Mouse (Mus musculus): ENCODE data around the gene Fam117b.

Fam117b gene

GRCm38 (mm10) chr1:59913195-59913868 lies 526 bp downstream of the Fam117b start:
- peak; percentile 69 for DNase-seq (ENCODE audit: low read depth, low spot score)

- DNase-seq (ENCODE audit: low read depth, low spot score) = no peak
Observed at GRCm38 (mm10) chr1:59913869-59914225, 1.0 kb downstream of the Fam117b start.

GRCm38 (mm10) chr1:59914799-59915198 lies 2.0 kb downstream of the Fam117b start:
- DNase-seq (ENCODE audit: low read depth, low spot score) = no peak

- no peak for DNase-seq (ENCODE audit: low read depth, low spot score)
Observed at GRCm38 (mm10) chr1:59915843-59916610, 3.2 kb downstream of the Fam117b start.

GRCm38 (mm10) chr1:59917401-59917800 lies 4.6 kb downstream of the Fam117b start:
- no peak for DNase-seq (ENCODE audit: low read depth, low spot score)

GRCm38 (mm10) chr1:59918075-59918474 lies 5.3 kb downstream of the Fam117b start:
- DNase-seq (ENCODE audit: low read depth, low spot score) = no peak

GRCm38 (mm10) chr1:59923201-59923600 lies 10.4 kb downstream of the Fam117b start:
- DNase-seq (ENCODE audit: low read depth, low spot score) = no peak

GRCm38 (mm10) chr1:59923673-59924072 lies 10.9 kb downstream of the Fam117b start:
- no peak for DNase-seq (ENCODE audit: low read depth, low spot score)

- DNase-seq (ENCODE audit: low read depth, low spot score) = peak; percentile 47
Observed at GRCm38 (mm10) chr1:59924411-59924810, 11.6 kb downstream of the Fam117b start.

- DNase-seq (ENCODE audit: low read depth, low spot score) = no peak
Observed at GRCm38 (mm10) chr1:59926021-59926672, 13.3 kb downstream of the Fam117b start.

GRCm38 (mm10) chr1:59927131-59927680 lies 14.4 kb downstream of the Fam117b start:
- no peak for DNase-seq (ENCODE audit: low read depth, low spot score)

- no peak for DNase-seq (ENCODE audit: low read depth, low spot score)
Observed at GRCm38 (mm10) chr1:59930926-59931325, 18.1 kb downstream of the Fam117b start.

GRCm38 (mm10) chr1:59932991-59933390 lies 20.2 kb downstream of the Fam117b start:
- DNase-seq (ENCODE audit: low read depth, low spot score) = no peak

GRCm38 (mm10) chr1:59941063-59941462 lies 28.3 kb downstream of the Fam117b start:
- DNase-seq (ENCODE audit: low read depth, low spot score) = no peak

GRCm38 (mm10) chr1:59942057-59942790 lies 29.4 kb downstream of the Fam117b start:
- DNase-seq (ENCODE audit: low read depth, low spot score) = no peak

GRCm38 (mm10) chr1:59943825-59944224 lies 31.0 kb downstream of the Fam117b start:
- DNase-seq (ENCODE audit: low read depth, low spot score) = no peak

GRCm38 (mm10) chr1:59945969-59946368 lies 33.2 kb downstream of the Fam117b start:
- DNase-seq (ENCODE audit: low read depth, low spot score) = no peak

GRCm38 (mm10) chr1:59947509-59947908 lies 34.7 kb downstream of the Fam117b start:
- no peak for DNase-seq (ENCODE audit: low read depth, low spot score)

GRCm38 (mm10) chr1:59957206-59957605 lies 44.4 kb downstream of the Fam117b start:
- DNase-seq (ENCODE audit: low read depth, low spot score) = no peak

- no peak for DNase-seq (ENCODE audit: low read depth, low spot score)
Observed at GRCm38 (mm10) chr1:59959941-59960340, 47.1 kb downstream of the Fam117b start.

GRCm38 (mm10) chr1:59966171-59966785 lies 53.5 kb downstream of the Fam117b start:
- DNase-seq (ENCODE audit: low read depth, low spot score) = no peak
